Mouse (Mus musculus): ENCODE measurements around the gene Yap1. TPM values are rescaled to one million over a fixed set of nuclear protein-coding genes. Genes with fewer than 3 reads are reported as not detected.
"Not testable (repeated sequence)": the region's sequence is repeated elsewhere in the genome, so short reads cannot be mapped to it uniquely, and the experiment has no call there.

Yap1 gene
- polyA plus RNA-seq, 1 experiment from 2014 or later: 32.2 TPM

- Histone ChIP-seq H3K9ac (ENCODE audit: low read depth, low read length) (no peak overlapping the region), H3K27me3 (replicated peaks; ENCODE audit: control insufficient read depth, insufficient read depth, low read length) (no peaks in the 10 kb centered on the region), H3K4me1 (ENCODE audit: control insufficient read depth, insufficient read depth, low read length) (peaks cover 11% of the 10 kb centered on the region), H3K27ac (replicated peaks; ENCODE audit: low read depth, low read length) (no peak overlapping the region), H3K4me3 (ENCODE audit: low read depth, low read length) (no peak overlapping the region), H3K9me3 (ENCODE audit: control insufficient read depth, low read length) (no peaks in the 10 kb centered on the region), H3K4me2 (ENCODE audit: low read depth, low read length) (no peak overlapping the region), H3K36me3 (ENCODE audit: control insufficient read depth, insufficient read depth, low read length) (no peaks in the 10 kb centered on the region)
- WGBS: 83% methylated on average over 8 of the region's 8 CpGs
- DNase-seq (ENCODE audit: low spot score) (peak; percentile 28), ATAC-seq (ENCODE audit: low read depth) (no peak)
Measured at GRCm38 (mm10) chr9:7900965-7901364, 103.4 kb downstream of the Yap1 start.

DNA sequence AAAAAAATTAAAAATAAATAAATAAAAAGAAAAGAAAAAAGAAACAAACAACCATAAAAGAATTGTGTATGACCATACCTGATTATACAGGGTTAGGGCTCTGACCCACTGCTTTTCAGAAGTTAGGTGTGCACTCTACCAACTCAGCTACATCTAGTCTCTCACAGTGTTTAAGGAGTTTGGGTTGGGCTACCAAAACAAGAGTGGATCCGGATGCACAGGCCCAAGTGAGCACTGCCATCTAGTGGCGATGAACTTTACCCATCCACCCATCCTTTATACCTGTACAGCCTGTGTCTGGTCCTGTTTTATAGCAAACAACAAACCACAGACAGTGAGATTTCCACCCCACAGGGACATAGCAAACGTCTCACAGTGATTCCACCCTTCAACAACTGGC lies 106.9 kb downstream of the Yap1 start:
- no peaks in the 10 kb centered on the region for H3K36me3 ChIP-seq (ENCODE audit: control insufficient read depth, insufficient read depth, low read length)
- peaks cover 6% of the 10 kb centered on the region for H3K4me1 ChIP-seq (ENCODE audit: control insufficient read depth, insufficient read depth, low read length)
- no peak overlapping the region for H3K9ac ChIP-seq (ENCODE audit: low read depth, low read length)
- WGBS: 3% methylated on average over 3 of the region's 3 CpGs
- H3K4me3 ChIP-seq (ENCODE audit: low read depth, low read length): no peak overlapping the region
- no peaks in the 10 kb centered on the region for H3K9me3 ChIP-seq (ENCODE audit: control insufficient read depth, low read length)
- ATAC-seq (ENCODE audit: low read depth) (peak; percentile 86), DNase-seq (ENCODE audit: low spot score) (peak; percentile 74)
- no peaks in the 10 kb centered on the region for H3K27me3 ChIP-seq (replicated peaks; ENCODE audit: control insufficient read depth, insufficient read depth, low read length)
- H3K4me2 ChIP-seq (ENCODE audit: low read depth, low read length): no peak overlapping the region
- no peak overlapping the region for H3K27ac ChIP-seq (replicated peaks; ENCODE audit: low read depth, low read length)

- H3K4me3 ChIP-seq (ENCODE audit: low read depth, low read length); H3K4me2 ChIP-seq (ENCODE audit: low read depth, low read length); H3K27ac ChIP-seq (replicated peaks; ENCODE audit: low read depth, low read length); ATAC-seq (ENCODE audit: low read depth); H3K27me3 ChIP-seq (replicated peaks; ENCODE audit: control insufficient read depth, insufficient read depth, low read length); H3K4me1 ChIP-seq (ENCODE audit: control insufficient read depth, insufficient read depth, low read length); H3K9me3 ChIP-seq (ENCODE audit: control insufficient read depth, low read length); DNase-seq (ENCODE audit: low spot score); H3K36me3 ChIP-seq (ENCODE audit: control insufficient read depth, insufficient read depth, low read length); H3K9ac ChIP-seq (ENCODE audit: low read depth, low read length): not testable (repeated sequence)
- WGBS: 96% methylated on average over 1 of the region's 1 CpGs
Measured at GRCm38 (mm10) chr9:7891796-7892195, 112.6 kb downstream of the Yap1 start.

DNA sequence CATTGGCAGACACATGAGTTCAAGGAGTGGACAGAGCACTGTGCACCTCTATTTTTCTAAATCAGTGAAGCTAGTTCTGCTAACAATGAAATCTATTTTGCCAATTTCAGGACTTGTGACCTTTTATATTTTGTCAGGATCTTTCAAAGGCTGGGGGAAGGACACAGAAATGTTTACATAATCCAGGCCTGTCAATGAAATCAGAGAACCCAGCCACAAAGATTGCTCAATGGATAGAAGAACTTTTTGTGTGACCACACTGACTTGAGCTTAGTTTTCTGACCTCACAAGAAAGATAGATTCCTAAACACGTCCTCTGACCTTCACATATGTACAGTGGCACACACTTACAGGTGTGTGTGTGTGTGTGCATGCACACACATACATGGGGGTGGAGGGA lies 113.2 kb downstream of the Yap1 start:
- Histone ChIP-seq H3K27me3 (replicated peaks; ENCODE audit: control insufficient read depth, insufficient read depth, low read length) (no peaks in the 10 kb centered on the region), H3K4me2 (ENCODE audit: low read depth, low read length) (no peak overlapping the region), H3K9me3 (ENCODE audit: control insufficient read depth, low read length) (no peaks in the 10 kb centered on the region), H3K4me3 (ENCODE audit: low read depth, low read length) (no peak overlapping the region), H3K4me1 (ENCODE audit: control insufficient read depth, insufficient read depth, low read length) (no peaks in the 10 kb centered on the region), H3K27ac (replicated peaks; ENCODE audit: low read depth, low read length) (no peak overlapping the region), H3K36me3 (ENCODE audit: control insufficient read depth, insufficient read depth, low read length) (no peaks in the 10 kb centered on the region), H3K9ac (ENCODE audit: low read depth, low read length) (no peak overlapping the region)
- WGBS: 69% methylated on average over 1 of the region's 1 CpGs
- no peak for ATAC-seq (ENCODE audit: low read depth)
- DNase-seq (ENCODE audit: low spot score): no peak

DNA sequence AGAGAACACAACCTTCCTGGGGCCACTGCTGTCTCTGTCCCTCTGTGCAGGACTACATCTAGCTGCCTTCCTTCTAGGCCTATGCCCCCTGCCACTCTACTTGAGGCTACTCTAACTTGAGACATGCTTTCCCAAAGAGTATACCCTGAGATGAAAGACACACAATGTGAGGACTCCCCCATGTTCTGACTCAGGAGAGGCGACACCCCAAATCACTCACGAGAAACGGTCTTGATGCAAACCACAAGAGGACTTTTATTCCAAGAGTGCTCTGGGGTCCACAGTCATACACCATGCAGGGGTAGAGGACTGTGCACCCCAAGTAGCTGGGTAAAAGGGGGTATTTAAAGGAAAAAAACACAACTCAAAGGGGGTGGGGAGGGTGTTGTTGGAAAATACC lies 120.0 kb downstream of the Yap1 start:
- ATAC-seq (ENCODE audit: low read depth): no peak
- 98% methylated on average over 3 of the region's 3 CpGs for WGBS
- Histone ChIP-seq H3K27me3 (replicated peaks; ENCODE audit: control insufficient read depth, insufficient read depth, low read length) (no peaks in the 10 kb centered on the region), H3K4me3 (ENCODE audit: low read depth, low read length) (no peak overlapping the region), H3K27ac (replicated peaks; ENCODE audit: low read depth, low read length) (no peak overlapping the region), H3K9ac (ENCODE audit: low read depth, low read length) (no peak overlapping the region), H3K4me1 (ENCODE audit: control insufficient read depth, insufficient read depth, low read length) (no peaks in the 10 kb centered on the region), H3K9me3 (ENCODE audit: control insufficient read depth, low read length) (peaks cover 8% of the 10 kb centered on the region; the same call in 1 of the 2 replicates), H3K36me3 (ENCODE audit: control insufficient read depth, insufficient read depth, low read length) (no peaks in the 10 kb centered on the region), H3K4me2 (ENCODE audit: low read depth, low read length) (no peak overlapping the region)
- DNase-seq (ENCODE audit: low spot score): no peak

GRCm38 (mm10) chr9:7882304-7882865 lies 122.0 kb downstream of the Yap1 start:
- no peak overlapping the region for H3K9ac ChIP-seq (ENCODE audit: low read depth, low read length)
- no peaks in the 10 kb centered on the region for H3K4me1 ChIP-seq (ENCODE audit: control insufficient read depth, insufficient read depth, low read length)
- peaks cover 8% of the 10 kb centered on the region; the same call in 1 of the 2 replicates for H3K9me3 ChIP-seq (ENCODE audit: control insufficient read depth, low read length)
- H3K36me3 ChIP-seq (ENCODE audit: control insufficient read depth, insufficient read depth, low read length): no peaks in the 10 kb centered on the region
- H3K27ac ChIP-seq (replicated peaks; ENCODE audit: low read depth, low read length): no peak overlapping the region
- H3K27me3 ChIP-seq (replicated peaks; ENCODE audit: control insufficient read depth, insufficient read depth, low read length): no peaks in the 10 kb centered on the region
- 96% methylated on average over 1 of the region's 1 CpGs for WGBS
- ATAC-seq (ENCODE audit: low read depth) (no peak), DNase-seq (ENCODE audit: low spot score) (no peak)
- H3K4me3 ChIP-seq (ENCODE audit: low read depth, low read length): no peak overlapping the region
- H3K4me2 ChIP-seq (ENCODE audit: low read depth, low read length): no peak overlapping the region

Other genes starting within 250 kb of the Yap1 start
- gene Tmem123, start 240.6 kb downstream of the Yap1 start, polyA plus RNA-seq (2014; fragmentation: Nextera tagmentation; extraction: Ambion mirVana): 129 and 130 TPM in 2 replicates
- 40.7 and 41.3 TPM in 2 replicates for gene Birc2, start 167.5 kb downstream of the Yap1 start, polyA plus RNA-seq (2014; fragmentation: Nextera tagmentation; extraction: Ambion mirVana)
- 14.6 and 16.1 TPM in 2 replicates for gene Birc3, start 131.4 kb downstream of the Yap1 start, polyA plus RNA-seq (2014; fragmentation: Nextera tagmentation; extraction: Ambion mirVana)
- 13.9 and 14.5 TPM in 2 replicates for gene Cfap300, start 38.2 kb upstream of the Yap1 start, polyA plus RNA-seq (2014; fragmentation: Nextera tagmentation; extraction: Ambion mirVana)
- 3.2 and 4.5 TPM in 2 replicates for gene Cep126, start 129.7 kb upstream of the Yap1 start, polyA plus RNA-seq (2014; fragmentation: Nextera tagmentation; extraction: Ambion mirVana)

Data from embryonic facial prominence, embryonic 14.5 days (tissue).